Mouse (Mus musculus) gastrocnemius, postnatal 25 days (tissue): ENCODE data around the gene Ddhd1. TPM values are rescaled to one million over a fixed set of nuclear protein-coding genes. Genes with fewer than 3 reads are reported as not detected.
"Not testable (repeated sequence)": the region's sequence is repeated elsewhere in the genome, so short reads cannot be mapped to it uniquely, and the experiment has no call there.

ENCODE experiments used
- DNase-seq: peaks from one replicate; pipeline ENCODE4 v3.0.0; 2022
- microRNA-seq, 2 experiments: library from miRNA; unstranded; fragments of <30 nt; microRNA quantifications; one replicate each; pipeline ENCODE4 v1.2.0; 2021; ENCODE audit warnings: borderline replicate concordance in 2 of 2
- total RNA-seq, 2 experiments: library from RNA; stranded (reverse); gene quantifications; 1 replicate in 1 of 2; 2 replicates in 1 of 2; pipeline ENCODE4 v1.2.3; 2021

The Ddhd1 gene
- total RNA-seq, 2 experiments from 2014 or later: 3.0 to 4.5 TPM

DNA sequence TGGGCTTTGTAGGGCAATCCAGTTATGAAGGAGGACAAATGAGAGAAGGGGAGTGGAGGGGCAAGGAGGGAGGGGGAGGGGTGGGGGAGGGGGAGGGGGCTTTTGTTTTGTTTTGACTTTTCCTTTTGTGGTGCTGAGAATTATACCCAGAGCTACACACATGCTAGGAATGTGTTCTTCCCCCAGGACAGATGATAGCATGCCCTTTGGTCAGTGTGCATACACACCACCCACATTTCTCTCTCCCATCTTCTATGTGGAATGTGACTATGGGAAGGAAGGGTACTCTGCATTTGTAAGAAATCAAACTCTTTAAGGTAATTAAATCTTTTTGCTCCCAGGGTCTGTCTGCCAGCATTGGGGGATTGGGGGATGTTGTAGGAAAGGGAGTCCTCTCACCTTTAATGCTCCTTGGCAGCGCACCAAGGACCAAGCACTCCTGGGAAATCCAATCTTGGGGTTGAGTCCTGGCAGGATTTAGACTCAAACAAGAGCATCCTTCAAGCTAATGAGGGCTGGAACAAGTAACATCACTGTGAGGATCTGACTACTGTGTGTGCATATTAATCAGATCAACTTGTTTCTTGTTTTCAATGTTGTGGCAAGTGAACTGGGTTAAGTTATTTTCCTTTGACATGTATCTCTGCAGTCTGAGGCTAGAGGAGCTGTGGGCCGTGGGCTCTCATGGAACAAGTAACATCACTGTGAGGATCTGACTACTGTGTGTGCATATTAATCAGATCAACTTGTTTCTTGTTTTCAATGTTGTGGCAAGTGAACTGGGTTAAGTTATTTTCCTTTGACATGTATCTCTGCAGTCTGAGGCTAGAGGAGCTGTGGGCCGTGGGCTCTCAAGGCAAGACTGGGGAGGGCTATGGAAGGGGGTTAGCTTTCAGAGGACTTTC, 76.8 kb downstream of the Ddhd1 start:
- DNase-seq: not testable (repeated sequence)

DNA sequence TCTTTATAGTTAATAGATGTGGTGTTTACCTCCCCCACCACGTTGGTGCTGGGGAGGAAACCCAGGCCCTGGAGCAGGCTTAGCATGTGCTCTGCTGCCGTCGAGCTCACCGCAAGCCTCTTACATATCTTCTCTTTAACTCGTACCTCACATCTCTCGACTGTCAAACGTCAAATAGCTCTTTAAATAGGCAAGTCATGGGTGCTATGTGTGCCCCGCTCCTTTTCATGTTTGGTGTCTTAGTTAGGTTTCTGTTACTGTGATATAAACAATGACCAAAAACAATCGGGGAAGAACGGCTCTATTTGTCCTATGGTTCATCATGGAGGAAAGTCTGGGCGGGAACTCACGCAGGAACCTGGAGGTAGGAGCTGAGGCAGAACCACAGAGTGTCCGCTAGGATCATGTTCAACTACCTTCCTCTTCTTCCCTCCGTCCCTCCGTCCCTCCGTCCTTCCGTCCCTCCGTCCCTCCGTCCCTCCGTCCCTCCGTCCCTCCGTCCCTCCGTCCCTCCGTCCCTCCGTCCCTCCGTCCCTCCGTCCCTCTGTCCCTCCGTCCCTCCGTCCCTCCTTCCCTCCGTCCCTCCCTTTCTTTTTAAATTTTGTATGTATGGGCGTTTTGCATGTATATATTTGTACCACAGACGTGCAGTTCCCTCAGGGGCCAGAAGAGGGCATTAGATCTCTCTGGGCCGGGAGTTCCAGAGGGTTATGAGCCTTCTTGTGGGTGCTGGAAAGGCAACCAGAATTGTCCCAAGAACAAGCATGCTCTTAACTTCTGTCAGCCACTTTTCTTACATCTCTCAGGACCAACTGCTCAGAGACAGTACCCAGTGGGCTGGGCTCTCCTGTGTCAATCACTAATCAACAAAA, 91.6 kb downstream of the Ddhd1 start:
- DNase-seq: no peak

GRCm38 (mm10) chr14:45565216-45566065, 92.5 kb downstream of the Ddhd1 start:
- peak; percentile 79 for DNase-seq

DNA sequence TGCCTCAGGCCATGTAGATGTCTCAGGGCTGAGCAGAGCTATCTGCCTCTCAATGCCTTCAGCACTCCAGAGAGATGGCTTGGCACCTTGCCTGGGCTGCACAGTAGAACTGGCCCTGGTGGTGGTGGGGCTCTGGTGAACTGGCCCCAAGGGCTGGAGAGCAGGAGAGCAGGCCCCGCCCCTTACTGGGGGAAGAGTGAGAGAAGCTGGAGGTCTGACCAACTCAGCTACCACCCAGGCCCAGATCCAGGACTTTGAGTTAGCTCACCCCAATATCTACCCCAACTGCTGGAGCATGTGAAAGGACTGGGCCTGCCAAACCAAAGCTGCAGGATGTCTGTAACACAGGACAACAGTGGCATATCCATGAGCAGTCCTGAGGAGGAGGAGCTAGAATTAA, 94.4 kb downstream of the Ddhd1 start:
- peak; percentile 65 for DNase-seq

DNA sequence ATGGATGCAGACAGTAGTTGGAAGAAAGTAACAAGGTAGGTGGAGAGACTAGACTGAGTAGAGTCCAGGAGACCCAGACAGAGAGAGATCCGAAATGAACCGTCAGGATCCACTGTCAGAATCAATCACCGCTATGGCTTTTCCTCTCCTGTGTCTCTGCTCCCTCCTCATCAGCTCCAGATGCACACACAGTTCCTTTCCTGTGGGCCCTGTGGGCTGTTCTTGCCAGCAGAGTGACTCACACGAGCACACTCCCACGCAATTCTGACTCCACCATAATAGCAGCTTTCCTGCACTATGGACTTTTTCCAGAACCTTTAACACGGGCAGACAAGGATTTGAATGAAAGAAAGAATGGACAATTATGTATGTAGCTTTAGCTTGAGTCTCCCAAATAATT, 96.3 kb downstream of the Ddhd1 start:
- DNase-seq: peak; percentile 51

DNA sequence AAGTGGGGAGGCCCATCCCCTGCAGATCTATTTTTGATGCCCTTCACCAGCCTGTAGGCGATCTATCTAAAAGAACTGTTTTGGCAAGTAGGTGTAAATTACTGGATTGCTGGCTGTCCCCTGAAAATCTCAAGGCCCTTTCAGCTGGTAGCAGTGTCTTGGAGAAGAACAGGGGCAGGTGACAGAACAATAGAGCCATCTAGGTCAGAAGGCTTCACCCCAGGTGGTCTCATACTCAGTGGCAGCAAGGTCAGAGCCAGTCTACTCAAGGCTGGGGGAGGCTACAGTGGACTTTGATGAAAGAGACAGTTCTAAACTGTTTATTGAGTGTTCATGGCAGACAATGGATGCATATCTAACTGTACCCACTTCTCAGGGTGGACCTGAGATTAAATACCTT, 98.9 kb downstream of the Ddhd1 start:
- DNase-seq: no peak

GRCm38 (mm10) chr14:45554336-45554735, 103.6 kb downstream of the Ddhd1 start:
- no peak for DNase-seq

- DNase-seq: peak; percentile 71
Observed at GRCm38 (mm10) chr14:45553854-45554253, 104.1 kb downstream of the Ddhd1 start.

- no peak for DNase-seq
Observed at GRCm38 (mm10) chr14:45552431-45552830, 105.5 kb downstream of the Ddhd1 start.

- DNase-seq: no peak
Observed at GRCm38 (mm10) chr14:45551121-45551768, 106.7 kb downstream of the Ddhd1 start.

- DNase-seq: no peak
Observed at GRCm38 (mm10) chr14:45550010-45550647, 107.8 kb downstream of the Ddhd1 start.

GRCm38 (mm10) chr14:45548118-45548517, 109.8 kb downstream of the Ddhd1 start:
- DNase-seq: no peak

DNA sequence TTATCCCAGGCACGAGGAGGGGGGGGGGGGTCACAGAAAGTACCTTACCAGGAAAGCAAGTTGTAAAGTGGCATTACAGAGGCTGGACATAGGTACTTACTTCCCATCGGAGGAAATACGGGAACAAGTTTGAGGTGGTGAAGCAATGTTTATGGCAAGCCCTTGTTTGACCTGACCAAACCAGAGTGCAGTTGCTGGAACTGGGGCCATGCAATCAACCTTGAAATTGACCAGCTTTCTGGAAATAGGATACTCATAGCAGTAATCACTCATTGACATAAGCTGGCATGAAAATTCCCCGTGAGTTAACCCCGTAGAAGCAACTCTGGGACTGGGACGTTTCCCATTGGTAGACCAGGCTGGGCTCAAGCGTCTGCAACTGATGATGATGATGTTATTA, 113.0 kb downstream of the Ddhd1 start:
- DNase-seq: no peak

- DNase-seq: no peak
Observed at GRCm38 (mm10) chr14:45544026-45544425, 113.9 kb downstream of the Ddhd1 start.

DNA sequence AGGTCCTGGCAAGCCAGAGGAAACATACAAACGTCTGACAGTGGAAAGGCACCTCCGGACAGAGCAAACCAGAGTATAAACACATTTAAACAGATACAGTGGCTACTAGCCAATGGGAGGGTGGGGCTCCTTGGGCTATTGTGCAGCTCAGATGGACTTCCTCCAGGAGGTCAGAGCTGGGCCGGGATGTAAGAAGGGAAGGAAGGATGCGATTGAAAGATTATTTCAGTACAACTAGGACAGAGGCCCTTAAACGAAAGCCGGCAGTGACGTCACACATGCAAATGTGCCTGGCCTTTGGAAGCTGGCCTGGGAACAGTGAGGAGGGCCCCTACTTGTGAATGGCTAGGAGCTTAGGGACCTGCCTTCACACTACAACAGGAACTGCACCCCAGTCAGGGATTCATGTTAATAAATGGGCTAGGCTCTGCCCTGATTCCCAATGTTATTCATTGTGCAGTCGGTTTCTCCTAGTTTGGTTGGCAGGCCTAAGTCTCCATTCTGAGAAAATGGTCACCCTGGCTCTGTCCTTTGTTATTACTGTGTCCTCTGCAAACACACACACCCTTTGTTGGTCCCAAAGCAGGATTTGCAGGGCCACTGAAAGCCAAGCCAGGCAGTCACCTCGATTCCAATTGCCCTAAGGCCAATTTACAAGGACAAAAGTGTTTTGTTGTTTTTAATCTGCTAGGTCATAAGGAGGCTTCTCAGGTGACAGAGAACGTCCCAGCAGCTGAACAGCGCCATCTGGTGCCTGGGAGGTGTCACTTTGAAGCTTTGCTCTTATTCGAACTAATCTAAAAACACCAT, 118.1 kb downstream of the Ddhd1 start:
- peak; percentile 80 for DNase-seq

Small RNA genes within 50 kb of the gene (microRNA-seq; reads per million reads assigned to microRNA genes)
- 0.26 to 0.74 reads per million in 2 experiments for gene Mir5131

Other genes starting within 250 kb of the Ddhd1 start
- 100 to 1,000 TPM; 179 to 224 TPM for gene Fermt2, start 128.0 kb downstream of the Ddhd1 start, total RNA-seq